Mouse (Mus musculus) bone marrow macrophage, adult 2 months (primary cell): Measurements from ENCODE around the gene Fgd4.

ENCODE experiments used
- CTCF ChIP-seq: IDR thresholded peaks from 2 replicates; pipeline ENCODE4 v1.5.1; 2012; ENCODE audit warnings: low read depth, mild to moderate bottlenecking, low read length, moderate library complexity
- POLR2A ChIP-seq: IDR thresholded peaks from 2 replicates; pipeline ENCODE4 v1.6.1; 2012; ENCODE audit warnings: mild to moderate bottlenecking, low read depth, low read length, borderline replicate concordance

DNA sequence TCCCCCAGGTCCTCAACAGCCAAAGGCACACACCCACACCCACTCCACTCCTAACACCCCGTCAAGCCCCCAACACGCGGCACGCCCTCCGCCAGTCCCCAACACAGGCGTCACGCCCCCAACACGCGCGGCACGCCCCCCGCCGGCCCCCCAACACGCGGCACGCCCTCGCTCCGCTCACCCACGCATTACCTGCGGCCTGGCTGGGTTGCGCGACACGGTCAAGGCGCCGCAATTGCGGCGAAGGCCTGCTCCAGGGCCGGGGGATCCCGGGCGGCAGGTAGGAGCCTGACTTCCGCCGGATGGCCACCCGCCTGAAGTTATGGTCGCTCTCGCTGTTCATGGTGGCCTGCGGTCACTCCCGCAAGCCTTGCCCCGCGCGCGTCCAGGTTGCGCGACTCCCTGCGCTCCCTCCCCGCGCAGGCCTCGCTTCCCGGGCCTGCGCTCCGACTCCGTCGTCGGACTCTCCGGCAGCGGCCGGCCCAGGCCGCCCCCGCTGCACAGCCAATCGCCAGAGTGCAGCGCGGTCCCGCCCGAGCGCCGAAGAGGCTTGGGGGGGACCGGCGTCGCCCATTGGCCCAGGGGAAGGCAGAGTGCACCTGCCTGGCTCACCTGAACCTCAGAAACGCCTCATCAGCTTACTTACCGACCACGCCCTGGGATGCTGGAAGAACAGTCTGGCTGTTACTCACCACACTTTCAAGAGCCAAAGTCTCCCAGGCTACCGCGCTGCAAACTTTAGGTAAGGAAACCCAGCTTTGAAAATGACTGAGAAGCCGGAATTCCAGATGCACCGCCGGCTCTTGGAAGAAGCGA is 555 bp downstream of the Fgd4 start:
- TF ChIP-seq POLR2A, result no peak
- no peak for TF ChIP-seq CTCF
